Mouse (Mus musculus) frontal cortex, postnatal 25 days (tissue): ENCODE results near the gene Cox10.

ENCODE experiments used
- DNase-seq, 2 experiments: peaks; one replicate each; pipeline ENCODE4 v3.0.0; 2022; ENCODE audit warnings: low spot score in 2 of 2

Gene Cox10

DNA sequence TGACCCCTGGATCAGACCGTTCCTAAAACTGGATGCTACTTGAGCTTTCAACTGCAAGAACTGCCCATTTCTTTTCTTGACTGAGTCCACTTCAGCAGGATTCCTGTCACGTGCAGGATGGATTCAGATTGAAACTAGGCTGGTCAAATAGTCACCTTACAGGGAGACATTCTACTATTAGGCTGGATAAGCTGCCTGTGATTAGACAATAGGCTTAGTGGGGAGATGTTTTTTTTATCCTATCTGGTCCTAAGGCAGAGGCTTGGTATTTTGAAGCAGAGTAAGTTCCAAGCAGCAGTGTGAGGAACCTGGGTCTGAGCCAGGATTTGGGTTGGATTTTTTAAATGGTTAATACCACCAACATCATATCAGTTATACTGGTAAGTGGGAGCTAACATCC lies 125.4 kb downstream of the Cox10 start:
- no peak for DNase-seq

- DNase-seq, result no peak
These were observed 126.5 kb downstream of the Cox10 start for GRCm38 (mm10) chr11:63952743-63953191.

- no peak for DNase-seq
These were observed 127.2 kb downstream of the Cox10 start for GRCm38 (mm10) chr11:63951831-63952631.

DNA sequence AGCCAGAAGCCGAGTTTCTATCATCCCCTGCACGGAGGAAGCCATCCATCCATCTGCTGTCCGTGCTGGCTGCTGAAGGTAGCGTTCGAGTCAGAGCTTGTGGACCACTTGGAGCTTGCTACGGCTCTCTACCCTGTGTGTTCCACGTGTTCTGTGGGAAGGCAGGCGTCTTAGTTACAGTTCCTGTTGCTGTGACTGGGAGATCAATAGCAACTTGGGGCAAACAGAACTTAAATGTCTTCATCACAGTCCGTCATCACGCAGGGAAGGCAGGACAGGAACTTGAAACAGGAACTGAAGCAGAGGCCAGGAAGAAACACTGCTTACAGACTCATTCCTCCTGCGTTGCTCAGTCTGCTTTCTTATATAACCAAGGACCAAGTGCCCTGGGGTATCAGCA lies 130.9 kb downstream of the Cox10 start:
- DNase-seq, result no peak

- DNase-seq, result no peak
These were observed 132.2 kb downstream of the Cox10 start for GRCm38 (mm10) chr11:63947024-63947423.

DNA sequence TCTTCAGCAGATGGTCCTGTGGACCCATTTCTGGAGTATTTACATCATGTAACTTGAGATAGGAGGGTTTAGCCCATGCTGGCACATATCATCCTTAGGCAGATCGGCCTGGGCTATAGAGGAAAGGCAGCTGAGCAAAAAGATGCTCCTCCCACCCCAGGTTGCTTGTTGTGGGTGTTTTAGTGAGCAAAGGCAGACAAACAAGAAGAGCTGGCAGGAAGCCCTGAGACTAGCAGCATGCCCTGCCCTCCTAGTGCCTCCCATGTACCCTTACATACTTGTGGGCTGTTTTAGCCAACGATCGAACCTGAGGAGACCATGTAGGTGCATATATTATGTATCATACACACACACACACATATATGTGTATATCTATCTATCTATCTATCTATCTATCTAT lies 135.3 kb downstream of the Cox10 start:
- no peak for DNase-seq

- no peak for DNase-seq
These were observed 135.9 kb downstream of the Cox10 start for GRCm38 (mm10) chr11:63943268-63943890.

GRCm38 (mm10) chr11:63942177-63942576 lies 137.1 kb downstream of the Cox10 start:
- no peak for DNase-seq

GRCm38 (mm10) chr11:63936641-63937040 lies 142.6 kb downstream of the Cox10 start:
- no peak for DNase-seq

- DNase-seq, result no peak
These were observed 152.4 kb downstream of the Cox10 start for GRCm38 (mm10) chr11:63926901-63927300.

GRCm38 (mm10) chr11:63925161-63925582 lies 154.1 kb downstream of the Cox10 start:
- peak; percentile 47 to 61 for DNase-seq

DNA sequence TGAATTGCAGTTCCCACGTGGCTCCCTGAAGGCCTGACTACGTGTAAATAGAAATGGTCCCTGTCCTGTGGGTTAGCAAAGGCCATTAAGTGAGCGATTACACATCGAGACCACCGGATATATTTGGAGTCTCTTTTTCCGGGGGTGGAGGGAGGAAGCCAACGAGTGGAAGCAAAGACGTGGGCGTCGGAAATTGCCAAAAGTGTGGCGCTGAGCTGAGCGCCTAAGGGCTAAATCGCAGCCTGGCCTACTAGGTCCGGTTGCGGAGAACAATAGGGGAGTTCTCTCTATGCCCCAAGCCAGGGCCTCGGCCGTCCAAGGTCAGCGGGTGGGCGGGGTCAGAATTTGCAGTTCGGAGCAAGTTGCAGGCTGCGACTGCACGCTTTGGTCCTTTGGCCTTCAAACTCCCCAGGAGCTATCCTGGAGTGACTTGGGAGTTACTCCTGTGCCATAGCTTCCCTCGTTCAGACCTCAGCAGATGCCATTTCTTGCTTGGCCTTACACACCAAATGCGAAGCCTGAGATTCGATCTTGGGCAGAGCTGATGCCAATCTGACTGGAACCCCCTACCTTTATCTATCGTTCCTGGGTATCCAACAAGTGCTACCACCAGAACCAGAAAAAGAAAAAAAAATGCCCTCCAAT lies 154.9 kb downstream of the Cox10 start:
- no peak for DNase-seq

GRCm38 (mm10) chr11:63923386-63923785 lies 155.9 kb downstream of the Cox10 start:
- no peak for DNase-seq

DNA sequence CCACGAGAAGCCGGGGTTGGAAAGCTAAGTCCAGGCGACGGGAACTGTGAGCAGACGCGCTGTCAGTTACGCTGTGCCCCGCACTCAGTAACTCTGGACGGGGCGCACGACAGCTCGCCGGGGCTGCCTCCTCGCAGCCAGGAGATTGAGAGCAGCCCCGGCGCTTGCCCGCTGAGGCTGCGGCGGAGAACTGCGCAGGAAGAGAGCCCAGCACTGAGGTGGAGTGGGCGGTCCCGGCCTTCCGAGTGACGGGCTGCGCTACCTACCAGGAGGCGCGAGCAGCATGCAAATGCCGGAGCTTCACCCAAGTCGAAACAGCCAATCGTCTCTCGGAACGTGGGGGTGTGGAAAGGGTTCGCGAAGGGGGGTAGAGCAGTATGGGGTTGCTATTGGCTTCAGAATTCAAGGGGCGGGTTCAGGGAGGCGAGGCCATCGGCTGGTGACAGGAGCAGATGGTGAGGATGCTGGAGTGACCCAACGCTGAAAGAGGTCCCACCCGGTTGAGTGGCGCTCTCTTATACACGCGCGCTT lies 157.1 kb downstream of the Cox10 start, which contains the start of gene Hs3st3b1:
TSS of gene Hs3st3b1 (minus strand) at position 200 of the 531 bp plus-strand sequence.
- DNase-seq, result peak; percentile 54 to 72

- no peak for DNase-seq
These were observed 158.0 kb downstream of the Cox10 start for GRCm38 (mm10) chr11:63921044-63921951.

DNA sequence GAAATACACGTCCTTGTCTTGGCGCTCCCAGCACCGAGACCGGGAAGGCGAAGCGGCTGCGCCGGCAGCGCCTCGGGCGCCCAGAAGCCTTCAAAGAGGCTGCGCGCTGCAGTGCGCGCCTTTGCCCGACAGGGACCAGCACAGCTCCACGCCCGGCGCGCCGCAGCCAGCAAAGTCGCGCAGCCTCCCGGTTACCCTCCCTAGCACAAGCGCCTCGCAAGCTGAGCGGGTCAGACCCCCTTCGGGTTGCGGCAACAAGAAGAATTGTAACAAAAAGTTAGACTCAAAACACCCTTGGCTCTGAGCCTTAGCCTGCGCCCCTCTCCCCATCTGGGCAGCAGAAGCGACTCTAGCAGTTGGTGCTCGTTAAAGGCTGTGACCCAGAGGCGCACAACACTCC lies 158.7 kb downstream of the Cox10 start:
- peak; percentile 49 to 65 for DNase-seq

DNA sequence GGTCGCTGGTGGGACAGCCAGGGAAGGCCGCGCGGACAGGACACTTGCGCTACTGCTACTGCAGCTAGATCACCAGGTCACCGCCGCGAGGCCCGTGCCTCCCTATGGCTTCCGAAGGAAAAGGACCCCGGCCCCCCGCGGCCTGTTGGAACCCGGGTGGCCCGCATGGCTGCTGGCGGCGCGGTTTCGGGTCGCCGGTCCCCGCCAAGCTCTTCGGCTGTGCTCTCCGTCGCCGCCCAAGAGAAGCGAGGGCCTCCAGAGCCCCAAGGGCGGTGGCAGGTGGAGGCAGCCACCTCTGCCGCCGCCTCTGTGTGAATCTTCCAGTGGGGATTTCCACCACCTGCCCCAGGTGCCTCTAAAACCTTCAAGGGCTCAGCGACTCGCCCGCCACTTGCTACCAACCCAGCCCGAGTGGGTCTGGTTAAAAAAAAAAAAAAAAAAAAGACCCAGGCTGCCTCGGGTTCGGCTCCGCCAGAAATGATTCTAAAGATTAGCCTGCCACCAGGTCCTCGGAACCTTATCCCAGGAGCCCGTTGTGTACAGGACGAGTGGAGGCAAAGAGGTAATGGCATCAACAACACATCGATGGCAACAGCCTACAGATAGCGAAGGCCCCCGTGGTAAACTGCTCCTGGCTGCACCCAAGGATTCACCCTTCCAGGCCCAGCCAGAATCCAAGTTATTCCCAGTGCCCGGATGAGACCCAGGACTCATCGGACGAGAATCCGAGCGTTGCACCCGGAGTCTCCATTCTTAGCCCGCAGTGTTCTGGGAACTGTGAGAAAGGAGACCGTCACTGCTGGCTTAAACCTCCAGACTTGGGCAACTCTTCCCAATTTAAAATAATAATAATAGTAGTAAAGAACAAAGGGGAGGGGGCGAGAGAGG lies 159.8 kb downstream of the Cox10 start:
- no peak for DNase-seq

DNA sequence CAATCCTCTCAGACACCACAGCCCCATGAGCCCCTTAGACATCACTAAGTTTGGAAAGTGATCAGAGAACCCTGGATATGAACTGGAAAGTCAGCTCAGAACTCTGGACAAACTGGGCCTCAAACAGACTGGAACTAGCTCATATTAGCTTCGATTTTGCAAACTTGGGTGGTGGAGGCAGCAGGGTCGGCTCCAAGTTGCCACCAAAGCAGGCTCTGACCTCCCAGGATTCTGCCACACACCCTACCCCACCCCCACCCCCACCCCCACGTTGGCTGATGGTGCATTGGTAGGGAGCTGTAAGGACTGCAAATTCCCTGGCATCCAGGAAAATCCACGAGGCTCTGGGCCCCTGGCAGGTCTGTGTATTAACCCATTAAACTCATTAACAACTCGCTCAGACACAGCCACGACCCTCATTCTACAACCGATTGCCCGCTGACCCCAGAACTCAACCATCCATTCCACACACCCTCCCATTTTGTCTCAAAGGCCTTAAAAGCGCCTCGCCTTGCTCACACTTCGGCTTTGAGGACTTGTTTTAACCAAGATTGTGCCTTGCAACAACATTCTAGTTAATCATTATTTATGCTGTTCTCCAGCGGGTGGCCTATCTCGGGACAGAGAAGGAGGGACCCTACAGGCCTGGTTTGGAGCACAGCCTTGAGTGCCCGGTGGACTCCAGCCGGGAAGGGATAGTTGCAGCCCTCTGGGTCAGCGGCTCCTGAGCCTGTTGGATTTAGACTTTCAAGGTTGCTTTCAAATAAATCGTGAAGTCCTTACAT lies 160.8 kb downstream of the Cox10 start:
- no peak for DNase-seq

DNA sequence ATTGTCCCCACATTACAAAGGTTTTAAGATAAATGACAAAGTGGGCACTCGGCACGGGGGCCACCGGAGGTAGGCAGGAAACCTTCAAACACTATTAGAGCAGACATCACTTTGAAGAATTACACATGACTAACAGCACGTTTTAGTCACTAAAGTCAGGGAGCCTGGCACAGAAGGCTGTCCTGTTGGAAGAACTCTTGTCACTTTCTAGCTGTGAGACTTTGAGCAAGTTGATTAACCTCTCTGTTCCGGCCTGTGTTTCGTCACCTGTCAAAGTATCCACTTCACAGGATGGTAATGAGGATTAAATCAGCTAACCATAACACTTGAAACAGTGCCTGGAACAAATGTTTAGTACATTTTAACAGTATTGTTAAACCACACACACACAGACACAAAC lies 161.7 kb downstream of the Cox10 start:
- DNase-seq, result no peak
